9 mouse cellular contexts compared by ENCODE assay signal in genomic region chr15:11036535-11037375, GRCm38 (mm10). TPM values are rescaled to one million over a fixed set of nuclear protein-coding genes. Genes with fewer than 3 reads are reported as not detected.
DNase-seq lines count a peak whose midpoint lies in the region; ATAC-seq lines count a peak whose summit lies in the region.
"Had no signal": no experiment of that assay in that cellular context is flagged by ENCODE, and none has a peak within 500 bp of the region (broad histone marks: within the 10 kb centered on the region; RNA-seq: fewer than 3 reads in every experiment).

No protein-coding gene starts in this region.

- 0 out of 2 replicates have a peak overlapping the region, but pooled peaks have one; percentile 1 for H3K9ac ChIP-seq in intestine, embryonic 15.5 days
- H3K9ac ChIP-seq in midbrain, embryonic 15.5 days = peak overlapping the region; percentile 26

- WGBS in intestine, embryonic 15.5 days = 2% methylated on average over 49 of the region's 49 CpGs
- WGBS in midbrain, embryonic 15.5 days = 2% methylated on average over 49 of the region's 49 CpGs

- peaks cover 31% of the 10 kb centered on the region for H3K27me3 ChIP-seq in erythroblast, embryonic 14.5 days (ENCODE audit: control insufficient read depth)
- peaks cover 41% of the 10 kb centered on the region for H3K27me3 ChIP-seq in intestine, embryonic 15.5 days (replicated peaks)
- peaks cover 42% of the 10 kb centered on the region for H3K27me3 ChIP-seq in midbrain, embryonic 15.5 days (replicated peaks)

- no peaks in the 10 kb centered on the region for H3K9me3 ChIP-seq in erythroblast, embryonic 14.5 days (ENCODE audit: control insufficient read depth, low read length)
- no peaks in the 10 kb centered on the region for H3K9me3 ChIP-seq in intestine, embryonic 15.5 days
- H3K9me3 ChIP-seq in midbrain, embryonic 15.5 days = no peaks in the 10 kb centered on the region

- H3K4me2 ChIP-seq in intestine, embryonic 15.5 days (replicated peaks) = peak overlapping the region; percentile 69
- peak overlapping the region; percentile 79 for H3K4me2 ChIP-seq in midbrain, embryonic 15.5 days

- ATAC-seq in erythroblast, adult 5-6 weeks (replicated peaks; ENCODE audit: low FRiP score, poor library complexity, severe bottlenecking) = no peak
- peak; percentile 52; the same call in 1 of the 2 replicates for ATAC-seq in intestine, embryonic 15.5 days
- ATAC-seq in midbrain, embryonic 15.5 days (replicated peaks) = peak; percentile 53

- peak; percentile 8 for DNase-seq in right cerebral cortex, adult 18-20 months
- no peak for DNase-seq in right cerebral cortex, postnatal 36 days (ENCODE audit: low spot score in 2 of 2)
- DNase-seq in urinary bladder, postnatal 10 days (ENCODE audit: low spot score) = no peak
- DNase-seq in thymus, postnatal 0 days (ENCODE audit: low spot score) = no peak

- H3K27ac ChIP-seq in intestine, embryonic 15.5 days = no peak overlapping the region
- H3K27ac ChIP-seq in midbrain, embryonic 15.5 days = no peak overlapping the region

- H3K4me3 ChIP-seq in erythroblast, embryonic 14.5 days (replicated peaks) = peak overlapping the region; percentile 2
- peak overlapping the region; percentile 34 for H3K4me3 ChIP-seq in intestine, embryonic 15.5 days (replicated peaks)
- H3K4me3 ChIP-seq in midbrain, embryonic 15.5 days = peak overlapping the region; percentile 36

- no peaks in the 10 kb centered on the region for H3K36me3 ChIP-seq in erythroblast, embryonic 14.5 days (ENCODE audit: control insufficient read depth)
- no peaks in the 10 kb centered on the region for H3K36me3 ChIP-seq in intestine, embryonic 15.5 days
- H3K36me3 ChIP-seq in midbrain, embryonic 15.5 days (replicated peaks) = no peaks in the 10 kb centered on the region

- H3K4me1 ChIP-seq in erythroblast, embryonic 14.5 days (ENCODE audit: control insufficient read depth) = no peaks in the 10 kb centered on the region
- H3K4me1 ChIP-seq in intestine, embryonic 15.5 days (replicated peaks) = peaks cover 18% of the 10 kb centered on the region
- H3K4me1 ChIP-seq in midbrain, embryonic 15.5 days = peaks cover 27% of the 10 kb centered on the region

RNA-seq across cellular contexts. Expression of gene Rxfp3, which starts 1.0 kb away (rescaled TPM):
- not detected in 2 replicates for polyA plus RNA-seq in erythroblast, embryonic 14.5 days (2012)
- not detected in 2 replicates for total RNA-seq in erythroblast, adult 5-6 weeks (2015; ENCODE audit: low replicate concordance)
- not detected in 2 replicates for total RNA-seq in erythroblast, adult 5-6 weeks (2017; ENCODE audit: low replicate concordance)
- 0.05 TPM in 1 of 2 replicates, not detected in the other for polyA plus RNA-seq in intestine, embryonic 15.5 days (2015; fragmentation: Nextera tagmentation; extraction: Ambion mirVana)
- 2.6 and 3.0 TPM in 2 replicates for polyA plus RNA-seq in midbrain, embryonic 15.5 days (2015; fragmentation: Nextera tagmentation; extraction: Ambion mirVana)
- polyA plus RNA-seq in thymus, postnatal 0 days (2015; fragmentation: Nextera tagmentation; extraction: Ambion mirVana) = 0.03 and 0.04 TPM in 2 replicates

RNA-seq across cellular contexts. Expression of gene Adamts12, which starts 27.8 kb away (rescaled TPM):
- polyA plus RNA-seq in erythroblast, embryonic 14.5 days (2012) = under 0.01 TPM in 1 of 2 replicates, not detected in the other
- total RNA-seq in erythroblast, adult 5-6 weeks (2015; ENCODE audit: low replicate concordance) = not detected in 2 replicates
- 0.70 TPM in 1 of 2 replicates, not detected in the other for total RNA-seq in erythroblast, adult 5-6 weeks (2017; ENCODE audit: low replicate concordance)
- polyA plus RNA-seq in intestine, embryonic 15.5 days (2015; fragmentation: Nextera tagmentation; extraction: Ambion mirVana) = 1.9 and 2.2 TPM in 2 replicates
- polyA plus RNA-seq in midbrain, embryonic 15.5 days (2015; fragmentation: Nextera tagmentation; extraction: Ambion mirVana) = 1.8 and 2.2 TPM in 2 replicates
- 0.39 and 0.48 TPM in 2 replicates for polyA plus RNA-seq in thymus, postnatal 0 days (2015; fragmentation: Nextera tagmentation; extraction: Ambion mirVana)

RNA-seq across cellular contexts. Expression of gene Slc45a2, which starts 36.2 kb away (rescaled TPM):
- polyA plus RNA-seq in erythroblast, embryonic 14.5 days (2012) = not detected in 2 replicates
- not detected in 2 replicates for total RNA-seq in erythroblast, adult 5-6 weeks (2015; ENCODE audit: low replicate concordance)
- total RNA-seq in erythroblast, adult 5-6 weeks (2017; ENCODE audit: low replicate concordance) = not detected in 2 replicates
- not detected in 2 replicates for polyA plus RNA-seq in intestine, embryonic 15.5 days (2015; fragmentation: Nextera tagmentation; extraction: Ambion mirVana)
- 0.06 and 0.18 TPM in 2 replicates for polyA plus RNA-seq in midbrain, embryonic 15.5 days (2015; fragmentation: Nextera tagmentation; extraction: Ambion mirVana)
- 0.05 and 0.13 TPM in 2 replicates for polyA plus RNA-seq in thymus, postnatal 0 days (2015; fragmentation: Nextera tagmentation; extraction: Ambion mirVana)
- total RNA-seq: heart, postnatal 10 days had no signal

RNA-seq across cellular contexts. Expression of gene Amacr, which starts 55.2 kb away (rescaled TPM):
- 0.07 and 0.10 TPM in 2 replicates for polyA plus RNA-seq in erythroblast, embryonic 14.5 days (2012)
- 1.0 TPM in 1 of 2 replicates, not detected in the other for total RNA-seq in erythroblast, adult 5-6 weeks (2015; ENCODE audit: low replicate concordance)
- total RNA-seq in erythroblast, adult 5-6 weeks (2017; ENCODE audit: low replicate concordance) = not detected in 2 replicates
- 20.6 and 21.6 TPM in 2 replicates for polyA plus RNA-seq in intestine, embryonic 15.5 days (2015; fragmentation: Nextera tagmentation; extraction: Ambion mirVana)
- 11.4 and 13.8 TPM in 2 replicates for polyA plus RNA-seq in midbrain, embryonic 15.5 days (2015; fragmentation: Nextera tagmentation; extraction: Ambion mirVana)
- 8.1 and 8.8 TPM in 2 replicates for polyA plus RNA-seq in thymus, postnatal 0 days (2015; fragmentation: Nextera tagmentation; extraction: Ambion mirVana)
